Mouse (Mus musculus): Measurements from ENCODE around the gene Smap1. TPM values are rescaled to one million over a fixed set of nuclear protein-coding genes. Genes with fewer than 3 reads are reported as not detected.

The Smap1 gene
- polyA plus RNA-seq (2012; rRNA removed), result 147 and 156 TPM in 2 replicates

GRCm38 (mm10) chr1:23921711-23922529 is at the start of gene Smap1:
Smap1 (minus strand) TSS chr1:23922317.

Other genes with a start within 250 kb of the Smap1 start
- 19.9 TPM in 2 replicates for gene B3gat2, start 160.6 kb downstream of the Smap1 start, polyA plus RNA-seq (2012; rRNA removed)
- gene Sdhaf4, start 83.3 kb upstream of the Smap1 start, polyA plus RNA-seq (2012; rRNA removed), result 51.1 and 58.5 TPM in 2 replicates
- 39.8 and 42.9 TPM in 2 replicates for gene Fam135a, start 178.0 kb upstream of the Smap1 start, polyA plus RNA-seq (2012; rRNA removed)

Measured in central nervous system, embryonic 18 days (tissue).